Mouse (Mus musculus): ENCODE data around the gene Dgat2l6. TPM values are rescaled to one million over a fixed set of nuclear protein-coding genes. Genes with fewer than 3 reads are reported as not detected.

Dgat2l6 gene
- total RNA-seq, 1 experiment from 2014 or later: not detected

Other genes starting within 250 kb of the Dgat2l6 start
- not detected in 2 replicates for gene Otud6a, start 95.8 kb upstream of the Dgat2l6 start, total RNA-seq (2017)
- 0.63 TPM in 1 of 2 replicates, not detected in the other for gene Awat2, start 82.1 kb upstream of the Dgat2l6 start, total RNA-seq (2017)
- 121 and 135 TPM in 2 replicates for gene Igbp1, start 30.5 kb upstream of the Dgat2l6 start, total RNA-seq (2017)
- gene Awat1, start 47.4 kb downstream of the Dgat2l6 start, total RNA-seq (2017): 0.50 TPM in 1 of 2 replicates, not detected in the other
- not detected in 2 replicates for gene P2ry4, start 70.0 kb downstream of the Dgat2l6 start, total RNA-seq (2017)
- not detected in 2 replicates for gene Arr3, start 80.7 kb downstream of the Dgat2l6 start, total RNA-seq (2017)
- gene Kif4, start 100.9 kb downstream of the Dgat2l6 start, total RNA-seq (2017): 37.6 and 38.1 TPM in 2 replicates
- gene Pdzd11, start 101.7 kb downstream of the Dgat2l6 start, total RNA-seq (2017): 25.9 and 26.3 TPM in 2 replicates
- gene Gdpd2, start 205.0 kb downstream of the Dgat2l6 start, total RNA-seq (2017): 0.44 TPM in 1 of 2 replicates, not detected in the other
- 18.3 and 20.8 TPM in 2 replicates for gene Dlg3, start 242.9 kb downstream of the Dgat2l6 start, total RNA-seq (2017)

Data from hematopoietic stem cell, adult 5-6 weeks (primary cell).